Mouse (Mus musculus) MEL (cell line): ENCODE data around the gene Efna2. TPM values are rescaled to one million over a fixed set of nuclear protein-coding genes. Genes with fewer than 3 reads are reported as not detected.

Experiments
- DNase-seq: peaks from one replicate; pipeline ENCODE4 v3.0.0; 2011; ENCODE audit warnings: low read depth, low spot score
- H3K27ac ChIP-seq: 2 replicates; pipeline ENCODE4 v1.5.1; 2012; ENCODE audit warnings: low read depth, mild to moderate bottlenecking, control low read depth, low read length, moderate library complexity; ENCODE audit not compliant: control insufficient read depth
- H3K27me3 ChIP-seq, 2 experiments: fragments of 150-350 bp in 1 of 2; sonication (generic) in 1 of 2; 2 replicates each; pipeline ENCODE4 v1.6.1; 2012; ENCODE audit warnings: low read length in 2 of 2, mild to moderate bottlenecking in 2 of 2, improper control_type of control experiment in 1 of 2, moderate library complexity in 1 of 2; ENCODE audit not compliant: insufficient read depth in 2 of 2, control insufficient read depth in 1 of 2
- H3K36me3 ChIP-seq, 2 experiments: 2 replicates each; pipeline ENCODE4 v1.6.1; 2012 to 2014; ENCODE audit warnings: low read length in 2 of 2, improper control_type of control experiment in 1 of 2, inconsistent platforms in 1 of 2, mild to moderate bottlenecking in 1 of 2; ENCODE audit not compliant: insufficient read depth in 2 of 2, control insufficient read depth in 1 of 2
- H3K4me1 ChIP-seq, 2 experiments: fragments of 150-350 bp in 1 of 2; sonication (generic) in 1 of 2; 2 replicates each; pipeline ENCODE4 v1.6.1; 2012; ENCODE audit warnings: low read length in 2 of 2, improper control_type of control experiment in 1 of 2, mild to moderate bottlenecking in 1 of 2; ENCODE audit not compliant: insufficient read depth in 2 of 2, control insufficient read depth in 1 of 2
- H3K4me3 ChIP-seq, 2 experiments: fragments of 150-350 bp in 1 of 2; sonication (generic) in 1 of 2; 2 replicates each; pipeline ENCODE4 v1.5.1; 2012; ENCODE audit warnings: low read depth in 2 of 2, low read length in 2 of 2, mild to moderate bottlenecking in 2 of 2, moderate library complexity in 2 of 2, control low read depth in 1 of 2, improper control_type of control experiment in 1 of 2; ENCODE audit not compliant: control insufficient read depth in 1 of 2, insufficient read depth in 1 of 2
- H3K79me2 ChIP-seq: 2 replicates; pipeline ENCODE4 v1.6.1; 2012; ENCODE audit warnings: mild to moderate bottlenecking, low read length, moderate library complexity; ENCODE audit not compliant: control insufficient read depth, poor library complexity, insufficient read depth
- H3K9ac ChIP-seq: 2 replicates; pipeline ENCODE4 v1.6.1; 2012; ENCODE audit warnings: low read depth, mild to moderate bottlenecking, control low read depth, low read length, moderate library complexity; ENCODE audit not compliant: control insufficient read depth, poor library complexity, severe bottlenecking
- H3K9me3 ChIP-seq: fragments of 150-350 bp; sonication (generic); replicated peaks from 2 replicates; pipeline ENCODE4 v1.6.1; 2012; ENCODE audit warnings: mild to moderate bottlenecking, low read length, improper control_type of control experiment, moderate library complexity; ENCODE audit not compliant: insufficient read depth
- EP300 ChIP-seq, 2 experiments: IDR thresholded peaks; 2 replicates each; pipeline ENCODE4 v1.6.1; 2011; ENCODE audit warnings: improper control_type of control experiment in 2 of 2, low read length in 2 of 2, low read depth in 1 of 2, mild to moderate bottlenecking in 1 of 2
- JUND ChIP-seq: IDR thresholded peaks from 2 replicates; pipeline ENCODE4 v1.6.1; 2011; ENCODE audit warnings: low read depth, mild to moderate bottlenecking, improper control_type of control experiment, low read length
- KAT2A ChIP-seq: conservative IDR thresholded peaks from 2 replicates; pipeline ENCODE4 v1.6.1; 2012; ENCODE audit warnings: low read depth, low read length, improper control_type of control experiment, inconsistent platforms
- MAX ChIP-seq: IDR thresholded peaks from 2 replicates; pipeline ENCODE4 v1.6.1; 2011; ENCODE audit warnings: low read length, improper control_type of control experiment
- MAZ ChIP-seq: IDR thresholded peaks from 2 replicates; pipeline ENCODE4 v1.6.1; 2012; ENCODE audit warnings: low read depth, mild to moderate bottlenecking, inconsistent platforms, low read length, improper control_type of control experiment
- MXI1 ChIP-seq: IDR thresholded peaks from 2 replicates; pipeline ENCODE4 v1.6.1; 2011; ENCODE audit warnings: mild to moderate bottlenecking, low read depth, low read length, improper control_type of control experiment
- MYB ChIP-seq: IDR thresholded peaks from 2 replicates; pipeline ENCODE4 v1.6.1; 2011; ENCODE audit warnings: mild to moderate bottlenecking, low read depth, low read length, improper control_type of control experiment
- NRF1 ChIP-seq: IDR thresholded peaks from 2 replicates; pipeline ENCODE4 v1.6.1; 2014; ENCODE audit warnings: low read depth, mild to moderate bottlenecking, inconsistent platforms, low read length, improper control_type of control experiment, moderate library complexity; ENCODE audit not compliant: poor library complexity, insufficient read depth, severe bottlenecking
- POLR2A ChIP-seq, 2 experiments: IDR thresholded peaks; 2 replicates each; pipeline ENCODE4 v1.6.1; 2011 to 2012; ENCODE audit warnings: low read length in 2 of 2, mild to moderate bottlenecking in 2 of 2, control low read depth in 1 of 2, improper control_type of control experiment in 1 of 2, low read depth in 1 of 2, moderate library complexity in 1 of 2; ENCODE audit not compliant: control insufficient read depth in 1 of 2, insufficient read depth in 1 of 2, poor library complexity in 1 of 2
- POLR2AphosphoS5 ChIP-seq: IDR thresholded peaks from 2 replicates; pipeline ENCODE4 v1.6.1; 2012; ENCODE audit warnings: low read depth, borderline replicate concordance, mild to moderate bottlenecking, inconsistent platforms, low read length, moderate library complexity, mixed read lengths
- RAD21 ChIP-seq: IDR thresholded peaks from 2 replicates; pipeline ENCODE4 v1.6.1; 2011; ENCODE audit warnings: mild to moderate bottlenecking, low read depth, low read length, improper control_type of control experiment
- RCOR1 ChIP-seq: IDR thresholded peaks from 2 replicates; pipeline ENCODE4 v1.6.1; 2012; ENCODE audit warnings: low read depth, mild to moderate bottlenecking, inconsistent platforms, low read length, improper control_type of control experiment
- SMC3 ChIP-seq: IDR thresholded peaks from 2 replicates; pipeline ENCODE4 v1.6.1; 2011; ENCODE audit warnings: low read depth, low read length, improper control_type of control experiment
- TBP ChIP-seq: IDR thresholded peaks from 2 replicates; pipeline ENCODE4 v1.8.0; 2011; ENCODE audit warnings: low read depth, low read length, improper control_type of control experiment
- TCF12 ChIP-seq: IDR thresholded peaks from 2 replicates; pipeline ENCODE4 v1.6.1; 2014; ENCODE audit warnings: low read depth, mild to moderate bottlenecking, inconsistent platforms, low read length, improper control_type of control experiment, moderate library complexity
- USF1 ChIP-seq: IDR thresholded peaks from 2 replicates; pipeline ENCODE4 v1.6.1; 2014; ENCODE audit warnings: low read depth, mild to moderate bottlenecking, inconsistent platforms, low read length, improper control_type of control experiment, moderate library complexity
- USF2 ChIP-seq, 2 experiments: IDR thresholded peaks; 2 replicates each; pipeline ENCODE4 v1.6.1; 2011 to 2012; ENCODE audit warnings: improper control_type of control experiment in 2 of 2, low read length in 2 of 2, borderline replicate concordance in 1 of 2, inconsistent platforms in 1 of 2, low read depth in 1 of 2, mild to moderate bottlenecking in 1 of 2; ENCODE audit not compliant: insufficient read depth in 1 of 2
- ZNF384 ChIP-seq: IDR thresholded peaks from 2 replicates; pipeline ENCODE4 v1.6.1; 2012; ENCODE audit warnings: low read depth, mild to moderate bottlenecking, inconsistent platforms, low read length, improper control_type of control experiment
- polyA plus RNA-seq, 2 experiments: library from polyadenylated mRNA; stranded (reverse) in 1 of 2; unstranded in 1 of 2; fragments of >175 nt in 1 of 2; fragments of >200 nt in 1 of 2; gene quantifications; 2 replicates each; pipeline versions ENCODE4 v1.2.1 to v1.2.4; 2012; ENCODE audit warnings: low replicate concordance in 2 of 2, low read depth in 1 of 2; ENCODE audit not compliant: insufficient read length in 2 of 2, insufficient read depth in 1 of 2, missing spikeins in 1 of 2
- total RNA-seq: library from RNA; depleted of rRNA; stranded (reverse); fragments of 300-350 nt; gene quantifications from 2 replicates; pipeline ENCODE4 v1.2.3, GENCODE M21; 2012

Efna2 gene
- total and polyA plus RNA-seq, 3 experiments: 0.12 to 2.8 TPM; not detected in 1

GRCm38 (mm10) chr10:80136952-80137625 is 42.2 kb upstream of the Efna2 start:
- no peaks in the 10 kb centered on the region for H3K9me3 ChIP-seq
- H3K4me1 ChIP-seq: peaks cover 0 to 14% of the 10 kb centered on the region in 2 experiments; a peak in 3 of 4 replicates
- peaks cover 0 to 8% of the 10 kb centered on the region in 2 experiments; a peak in 2 of 4 replicates for H3K36me3 ChIP-seq
- H3K79me2 ChIP-seq: peaks cover 9% of the 10 kb centered on the region
- no peak for DNase-seq
- TF ChIP-seq POLR2A (IDR thresholded peaks at IDR 0.05; ENCODE audit: control insufficient read depth in 1 of 2, insufficient read depth in 1 of 2, low read depth in 1 of 2, low read length in 2 of 2, poor library complexity in 1 of 2) (0 out of 4 replicates have a peak, but pooled peaks of 1 of the 2 experiments have one; percentile 20), MXI1 (no peak), MAZ (no peak)
- H3K4me3 ChIP-seq: no peak overlapping the region
- no peaks in the 10 kb centered on the region for H3K27me3 ChIP-seq
- H3K9ac ChIP-seq: no peak overlapping the region
- no peak overlapping the region for H3K27ac ChIP-seq

GRCm38 (mm10) chr10:80137626-80138552 is 41.4 kb upstream of the Efna2 start:
- Histone ChIP-seq H3K36me3 (peaks cover 0 to 8% of the 10 kb centered on the region in 2 experiments; a peak in 2 of 4 replicates), H3K9ac (peak overlapping the region; percentile 89)
- no peak for TF ChIP-seq SMC3
- no peak for TF ChIP-seq POLR2AphosphoS5
- no peak for TF ChIP-seq JUND
- no peak for TF ChIP-seq ZNF384
- TF ChIP-seq MYB: no peak
- no peak for TF ChIP-seq POLR2A (IDR thresholded peaks at IDR 0.05; ENCODE audit: control insufficient read depth in 1 of 2, insufficient read depth in 1 of 2, low read depth in 1 of 2, low read length in 2 of 2, poor library complexity in 1 of 2)
- TF ChIP-seq, all 39 proteins: peak for 0
- peaks cover 0 to 14% of the 10 kb centered on the region in 2 experiments; a peak in 3 of 4 replicates for H3K4me1 ChIP-seq
- H3K27ac ChIP-seq: no peak overlapping the region
- no peak for DNase-seq
- H3K4me3 ChIP-seq: peak overlapping the region; percentile 76 to 77
- peaks cover 16% of the 10 kb centered on the region for H3K79me2 ChIP-seq
- H3K9me3 ChIP-seq: no peaks in the 10 kb centered on the region
- H3K27me3 ChIP-seq: no peaks in the 10 kb centered on the region

GRCm38 (mm10) chr10:80138553-80139438 is 40.5 kb upstream of the Efna2 start, which contains the start of gene Atp5d:
TSS of gene Atp5d (plus strand) at chr10:80138632.
- peak within 1 kb of the TSS; percentile 96 for H3K27ac ChIP-seq
- H3K27me3 ChIP-seq: no peaks in the 10 kb centered on the region
- H3K4me1 ChIP-seq: peaks cover 0 to 20% of the 10 kb centered on the region in 2 experiments; a peak in 3 of 4 replicates
- peak within 1 kb of the TSS; percentile 76 to 77 for H3K4me3 ChIP-seq
- H3K79me2 ChIP-seq: peaks cover 24% of the 10 kb centered on the region
- H3K9me3 ChIP-seq: no peaks in the 10 kb centered on the region
- H3K9ac ChIP-seq: peak within 1 kb of the TSS; percentile 89
- H3K36me3 ChIP-seq: peaks cover 0 to 8% of the 10 kb centered on the region in 2 experiments; a peak in 2 of 4 replicates
- DNase-seq: peak; percentile 48
- TF ChIP-seq NRF1 (peak; percentile 43; the same call in 1 of the 2 replicates), USF2 (IDR thresholded peaks at IDR 0.05; ENCODE audit: borderline replicate concordance in 1 of 2, insufficient read depth in 1 of 2, low read depth in 1 of 2, low read length in 2 of 2) (no peak), RAD21 (no peak), POLR2A (IDR thresholded peaks at IDR 0.05; ENCODE audit: control insufficient read depth in 1 of 2, insufficient read depth in 1 of 2, low read depth in 1 of 2, low read length in 2 of 2, poor library complexity in 1 of 2) (peak; percentile 65 to 68; a peak in 3 of 4 replicates), TCF12 (0 out of 2 replicates have a peak, but pooled peaks have one; percentile 15), TBP (no peak), RCOR1 (no peak), KAT2A (no peak), MYB (no peak), MAX (peak; percentile 38; the same call in 1 of the 2 replicates), EP300 (IDR thresholded peaks at IDR 0.05; ENCODE audit: low read depth in 1 of 2, low read length in 2 of 2) (peak in 1 of 2 experiments; percentile 20; a peak in 1 of 4 replicates), POLR2AphosphoS5 (no peak), USF1 (peak; percentile 89)
